Mouse (Mus musculus): Measurements from ENCODE around the gene Slc22a16.

Gene Slc22a16

DNA sequence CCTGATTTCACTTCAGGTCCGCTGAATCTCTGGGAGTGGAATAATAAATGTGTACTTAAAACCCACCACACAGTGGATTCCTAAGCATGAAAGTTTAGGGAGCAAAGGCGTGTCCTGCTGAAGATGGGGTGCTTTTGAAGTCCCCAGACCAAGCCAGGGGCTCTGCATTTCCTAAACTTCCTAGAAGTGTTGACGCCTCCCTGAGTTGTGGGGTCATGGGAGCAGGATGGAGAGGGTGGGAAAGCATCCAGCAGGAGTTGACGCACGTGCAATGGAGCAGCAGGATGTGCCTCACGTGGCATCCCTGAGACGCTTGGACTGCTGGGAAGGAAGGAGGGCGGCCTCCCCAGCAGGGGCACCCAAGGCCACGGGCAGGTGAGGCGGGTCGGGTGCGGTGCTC lies at the start of gene Slc22a16:
TSS of gene Slc22a16 (plus strand) at position 301 of the 400 bp plus-strand sequence.
- TF ChIP-seq GATA4 (IDR thresholded peaks at IDR 0.05; ENCODE audit: insufficient replicate concordance, low read length): no peak

GRCm38 (mm10) chr10:40521579-40521978 lies 48.6 kb upstream of the Slc22a16 start:
- no peak for TF ChIP-seq GATA4 (IDR thresholded peaks at IDR 0.05; ENCODE audit: insufficient replicate concordance, low read length)

- TF ChIP-seq GATA4 (IDR thresholded peaks at IDR 0.05; ENCODE audit: insufficient replicate concordance, low read length): no peak
Measured at GRCm38 (mm10) chr10:40523312-40523975, 46.7 kb upstream of the Slc22a16 start.

DNA sequence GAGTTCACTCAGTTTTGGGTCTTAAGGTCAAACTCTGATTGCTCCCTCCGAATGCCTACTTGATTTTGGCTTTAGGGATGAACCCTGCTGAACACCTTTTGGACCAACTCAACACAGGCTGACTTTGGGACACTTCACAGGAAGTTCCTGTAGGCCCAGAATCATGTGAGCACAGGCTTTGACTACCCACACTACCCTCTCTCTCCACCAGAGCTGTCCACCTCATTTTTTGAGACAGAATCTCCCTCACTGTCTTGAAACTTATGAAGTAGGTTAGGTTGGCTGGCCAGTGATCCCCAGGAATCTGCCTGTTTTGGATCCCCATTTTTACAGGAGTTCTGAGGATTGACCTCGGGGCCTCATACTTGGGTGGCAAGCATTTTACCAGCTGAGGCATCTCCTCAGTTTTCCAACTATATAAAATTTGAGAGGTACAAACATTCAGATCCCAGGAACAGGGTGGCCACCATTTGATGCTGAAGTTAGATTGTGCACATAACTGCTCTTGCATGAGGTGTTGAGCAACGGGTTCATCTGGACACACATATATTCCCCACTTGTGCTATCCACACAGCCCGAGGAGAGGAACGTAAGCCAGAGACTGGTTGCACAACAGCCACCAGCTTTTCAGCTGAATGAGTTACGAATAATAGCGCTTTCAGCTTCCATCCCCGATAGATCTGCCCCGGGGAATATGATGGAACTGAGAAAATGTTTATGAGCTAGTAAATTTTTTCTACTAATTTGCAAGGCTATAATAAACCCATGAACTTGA lies 45.9 kb upstream of the Slc22a16 start:
- TF ChIP-seq GATA4 (IDR thresholded peaks at IDR 0.05; ENCODE audit: insufficient replicate concordance, low read length): no peak

DNA sequence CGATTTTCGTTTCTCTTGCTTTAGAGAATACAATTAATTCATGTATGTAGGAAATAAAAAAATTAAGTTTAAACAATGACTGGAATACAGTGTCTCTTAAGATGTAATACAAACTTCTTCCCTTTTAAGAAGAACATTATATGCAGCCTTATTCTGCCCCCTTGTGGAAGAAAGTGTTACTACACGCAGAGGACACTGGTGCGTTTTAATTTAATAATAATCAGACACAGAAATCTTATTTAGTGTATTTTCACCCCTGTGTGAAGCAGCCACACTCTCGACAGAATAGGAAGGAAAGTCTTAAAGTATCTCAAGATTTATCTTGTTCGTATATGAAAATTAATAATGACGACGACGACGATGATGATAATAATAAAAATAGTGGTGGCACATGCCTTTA lies 45.1 kb upstream of the Slc22a16 start:
- TF ChIP-seq GATA4 (IDR thresholded peaks at IDR 0.05; ENCODE audit: insufficient replicate concordance, low read length): no peak

- TF ChIP-seq GATA4 (IDR thresholded peaks at IDR 0.05; ENCODE audit: insufficient replicate concordance, low read length): no peak
Measured at GRCm38 (mm10) chr10:40525616-40526155, 44.5 kb upstream of the Slc22a16 start.

DNA sequence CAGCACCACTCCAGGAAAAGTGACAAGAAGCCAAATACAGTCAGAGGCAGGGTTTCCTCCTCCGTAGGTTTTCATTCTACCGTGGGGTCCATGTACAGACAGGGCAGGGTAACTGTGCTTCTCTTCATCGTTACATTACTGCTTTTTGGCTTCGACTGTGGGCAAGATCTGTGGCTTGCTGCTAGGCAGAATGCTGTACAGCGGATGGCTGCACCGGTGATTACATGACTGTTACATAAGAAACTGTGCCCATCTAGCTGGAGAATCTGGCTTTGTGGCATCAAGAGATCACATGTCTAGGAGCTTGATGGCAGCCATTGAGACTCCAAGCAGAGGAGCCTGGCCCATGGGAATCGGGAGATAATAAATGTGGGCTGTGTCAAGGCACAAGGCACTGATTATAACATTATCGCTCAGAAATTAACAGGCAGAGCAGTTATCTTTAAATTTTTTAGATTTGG lies 43.8 kb upstream of the Slc22a16 start:
- TF ChIP-seq GATA4 (IDR thresholded peaks at IDR 0.05; ENCODE audit: insufficient replicate concordance, low read length): no peak

- TF ChIP-seq GATA4 (IDR thresholded peaks at IDR 0.05; ENCODE audit: insufficient replicate concordance, low read length): no peak
Measured at GRCm38 (mm10) chr10:40526986-40527385, 43.1 kb upstream of the Slc22a16 start.

GRCm38 (mm10) chr10:40527573-40527972 lies 42.6 kb upstream of the Slc22a16 start:
- TF ChIP-seq GATA4 (IDR thresholded peaks at IDR 0.05; ENCODE audit: insufficient replicate concordance, low read length): no peak

DNA sequence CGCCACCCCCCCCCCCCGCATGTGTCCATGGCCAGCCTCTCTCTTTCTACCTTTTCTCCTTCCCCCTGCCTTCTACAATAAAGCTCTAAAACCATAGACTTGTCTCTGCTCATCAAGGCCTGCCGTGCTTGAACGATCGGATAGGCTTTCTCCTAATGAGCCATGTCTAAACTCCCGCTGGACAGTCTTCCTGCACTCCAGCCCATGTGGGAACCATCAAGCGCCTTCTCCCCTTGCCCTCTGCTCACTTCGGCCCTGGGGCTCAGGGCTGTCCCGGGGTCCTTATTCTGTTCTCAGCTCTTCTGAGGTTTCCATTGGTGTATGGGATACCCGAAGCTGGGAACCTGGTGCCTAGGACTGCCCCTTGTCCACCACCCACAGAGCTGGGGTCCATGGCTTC lies 41.5 kb upstream of the Slc22a16 start:
- TF ChIP-seq GATA4 (IDR thresholded peaks at IDR 0.05; ENCODE audit: insufficient replicate concordance, low read length): no peak

DNA sequence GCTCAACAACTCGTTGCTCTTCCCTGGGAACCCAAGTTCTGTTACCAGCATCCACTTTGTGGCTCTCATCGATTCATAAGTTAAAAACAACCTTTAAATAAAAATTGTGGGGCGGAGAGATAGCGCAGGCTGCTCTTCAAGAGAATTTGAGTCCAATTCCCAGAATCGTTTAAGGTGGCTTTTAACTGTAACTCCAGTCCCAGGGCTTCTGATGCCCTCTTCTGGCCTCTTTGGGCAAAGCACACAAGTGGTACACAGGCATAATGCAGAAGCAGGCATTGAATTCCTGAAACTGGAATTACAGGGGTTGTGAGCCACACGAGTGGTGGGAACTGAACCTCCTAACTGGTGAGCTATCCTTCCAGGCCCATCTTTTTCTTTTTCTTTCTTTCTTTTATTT lies 40.5 kb upstream of the Slc22a16 start:
- TF ChIP-seq GATA4 (IDR thresholded peaks at IDR 0.05; ENCODE audit: insufficient replicate concordance, low read length): no peak

DNA sequence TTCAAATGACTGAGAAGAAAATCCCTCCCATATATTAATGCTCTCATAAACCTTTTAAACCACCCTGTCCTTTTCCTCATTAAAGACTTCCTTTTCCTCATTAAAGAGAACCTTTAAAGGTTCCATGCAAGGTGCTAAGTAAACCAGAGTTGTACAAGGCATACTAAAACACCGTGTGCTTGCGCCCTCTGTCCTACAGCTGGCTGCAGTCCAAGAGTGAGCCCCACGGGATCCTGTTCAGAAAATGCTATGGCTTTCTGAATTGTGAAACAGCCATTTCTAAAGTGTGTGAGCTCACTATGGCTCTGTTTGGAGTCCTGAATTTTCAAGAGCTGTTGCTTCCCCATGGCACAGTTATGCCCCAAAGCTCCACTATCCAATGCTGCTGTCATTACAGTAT lies 39.5 kb upstream of the Slc22a16 start:
- no peak for TF ChIP-seq GATA4 (IDR thresholded peaks at IDR 0.05; ENCODE audit: insufficient replicate concordance, low read length)

DNA sequence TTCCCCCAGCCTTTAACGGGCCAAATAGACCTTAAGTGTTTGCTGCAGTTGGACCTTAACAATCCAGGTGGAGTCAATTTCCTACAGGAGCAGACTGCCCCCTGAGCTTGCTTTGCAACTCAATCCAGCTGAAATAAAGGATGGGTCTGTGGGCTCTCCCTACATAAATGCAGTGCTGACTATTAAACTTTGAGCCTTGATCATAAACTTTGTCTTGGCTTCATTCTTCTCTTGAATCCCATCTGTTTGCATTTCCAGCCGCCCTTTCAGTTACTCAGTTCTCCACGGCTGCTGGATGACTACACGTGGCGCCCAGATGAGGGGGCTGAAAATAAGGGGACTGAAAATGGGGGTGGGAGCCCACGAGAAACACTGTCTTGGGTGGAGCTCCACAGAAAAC lies 28.8 kb upstream of the Slc22a16 start:
- no peak for TF ChIP-seq GATA4 (IDR thresholded peaks at IDR 0.05; ENCODE audit: insufficient replicate concordance, low read length)

GRCm38 (mm10) chr10:40549317-40549716 lies 20.8 kb upstream of the Slc22a16 start:
- no peak for TF ChIP-seq GATA4 (IDR thresholded peaks at IDR 0.05; ENCODE audit: insufficient replicate concordance, low read length)

GRCm38 (mm10) chr10:40551801-40552200 lies 18.3 kb upstream of the Slc22a16 start:
- no peak for TF ChIP-seq GATA4 (IDR thresholded peaks at IDR 0.05; ENCODE audit: insufficient replicate concordance, low read length)

Data from liver, adult (tissue).